Mouse (Mus musculus) CD4-positive helper T cell, adult 2 months (primary cell): ENCODE results near the gene Hand2.

Experiments used
- DNase-seq: peaks from one replicate; pipeline ENCODE4 v3.0.0-alpha.2; 2012; ENCODE audit warnings: low read depth, missing footprints, low spot score

The Hand2 gene

DNA sequence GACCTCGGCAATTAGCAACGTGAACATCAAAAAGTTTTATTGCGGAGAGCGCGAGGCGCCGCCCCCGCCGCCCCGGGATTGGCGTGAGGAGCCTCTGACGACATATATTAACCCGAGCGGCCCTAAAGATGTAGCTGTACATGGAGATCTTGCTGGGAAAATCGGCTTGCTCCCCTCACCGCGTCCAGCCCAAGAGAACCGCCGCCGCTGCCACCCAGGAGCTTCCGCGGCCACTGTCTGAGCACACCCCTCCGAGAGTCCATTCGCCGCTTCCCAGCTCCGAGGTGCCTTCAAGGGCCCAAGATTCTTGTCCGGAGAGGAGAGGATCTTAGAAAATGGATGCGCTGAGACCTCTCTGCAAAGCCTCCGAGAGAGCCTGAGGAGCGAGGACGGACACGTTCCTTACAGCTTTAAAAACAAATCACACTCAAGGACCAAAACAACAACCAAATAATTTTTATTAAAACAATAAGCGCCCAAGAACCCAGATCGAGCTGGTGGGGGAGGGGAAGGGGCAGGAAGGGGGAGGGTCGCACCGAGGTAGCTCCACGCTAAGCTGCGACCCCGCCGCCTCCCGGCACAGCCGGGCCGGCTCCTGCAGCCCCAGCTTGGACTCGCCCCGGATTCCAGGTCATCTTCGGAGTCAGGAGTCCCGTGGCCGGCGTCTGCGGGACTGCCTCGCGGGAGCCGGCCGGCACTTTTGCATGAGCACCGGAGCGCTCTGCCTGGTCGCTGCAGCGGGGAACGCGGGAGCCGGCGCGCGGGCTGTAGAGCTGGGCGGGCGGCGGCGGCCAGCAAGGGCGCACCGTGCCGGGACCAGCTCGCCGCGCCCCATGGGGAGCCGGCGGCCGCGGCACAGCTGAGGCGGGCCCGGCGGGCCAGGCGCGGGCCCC lies at the start of gene Hand2:
Gene Hand2, plus strand, starts transcription at position 133 of the 893 bp plus-strand sequence.
- DNase-seq, result no peak

DNA sequence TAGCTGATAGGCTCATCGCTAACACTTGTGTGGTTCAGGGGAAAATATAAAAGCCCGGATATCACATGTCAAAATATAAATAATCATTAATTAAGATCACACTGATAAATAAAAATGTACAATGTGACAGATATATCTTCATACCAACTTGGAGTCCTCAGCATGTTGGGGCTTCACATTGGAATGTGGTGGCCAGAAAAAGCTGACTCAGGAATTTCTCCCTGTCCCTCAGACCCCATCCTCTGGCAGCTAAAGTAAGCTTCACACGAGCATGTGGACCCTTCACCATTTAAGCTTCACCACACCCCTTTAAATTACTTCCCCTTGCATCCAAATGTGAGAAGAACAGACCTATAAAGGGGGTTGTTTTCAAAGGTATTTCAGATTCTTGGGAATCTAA lies 47.7 kb upstream of the Hand2 start:
- no peak for DNase-seq

DNA sequence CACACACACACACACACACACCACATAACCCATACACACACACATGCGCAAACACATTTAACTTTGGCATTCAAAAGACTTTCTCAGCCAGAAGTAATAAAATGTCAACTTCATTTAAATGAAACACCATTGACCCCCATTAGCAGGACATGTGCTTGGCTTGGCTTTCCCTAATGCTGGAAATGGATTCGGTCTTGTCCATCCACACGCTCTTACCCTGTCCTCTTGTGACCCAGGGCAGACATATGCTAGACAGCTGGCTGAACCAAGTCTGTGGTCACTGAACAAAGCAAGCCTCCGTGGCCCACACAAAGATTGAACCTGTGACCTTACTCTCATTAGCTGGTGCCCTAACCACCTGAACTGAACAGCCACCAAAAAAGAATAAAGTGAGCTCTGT lies 27.3 kb upstream of the Hand2 start:
- no peak for DNase-seq

DNA sequence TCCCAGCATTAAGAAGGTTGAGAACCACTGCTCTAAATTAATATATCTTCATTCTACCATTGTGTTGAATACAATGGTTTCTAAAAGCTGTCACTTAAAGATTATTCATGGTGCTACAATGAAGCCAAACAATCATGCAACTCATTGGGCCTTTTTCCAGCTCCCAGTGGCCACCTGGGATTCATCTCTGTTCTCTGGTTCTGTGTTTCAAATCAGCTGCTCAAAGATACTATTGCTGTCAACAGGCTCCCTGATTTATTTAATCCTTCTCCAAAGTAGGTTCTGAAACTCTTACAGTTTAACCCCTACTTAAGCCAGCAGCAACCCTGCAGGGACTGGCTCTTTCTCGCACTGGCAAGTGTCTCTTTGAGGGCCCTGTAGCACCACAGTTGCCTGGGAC lies 17.3 kb upstream of the Hand2 start:
- no peak for DNase-seq

DNA sequence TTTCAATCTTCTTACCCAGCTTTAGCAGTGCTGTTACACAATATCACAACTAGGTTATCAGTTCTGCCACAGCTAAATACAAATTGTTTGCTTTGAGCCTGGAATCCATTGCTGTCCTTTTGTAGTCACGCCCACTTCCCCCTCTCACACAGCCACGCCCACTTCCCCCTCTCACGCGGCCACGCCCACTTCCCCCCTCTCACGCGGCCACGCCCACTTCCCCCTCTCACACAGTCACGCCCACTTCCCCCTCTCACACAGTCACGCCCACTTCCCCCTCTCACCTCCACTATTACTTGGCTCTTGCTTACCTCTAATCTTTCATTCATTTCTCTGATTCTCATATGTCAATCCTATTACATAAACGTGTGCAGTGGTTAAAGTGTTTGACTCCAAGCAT lies 15.8 kb upstream of the Hand2 start:
- DNase-seq, result peak; percentile 27

DNA sequence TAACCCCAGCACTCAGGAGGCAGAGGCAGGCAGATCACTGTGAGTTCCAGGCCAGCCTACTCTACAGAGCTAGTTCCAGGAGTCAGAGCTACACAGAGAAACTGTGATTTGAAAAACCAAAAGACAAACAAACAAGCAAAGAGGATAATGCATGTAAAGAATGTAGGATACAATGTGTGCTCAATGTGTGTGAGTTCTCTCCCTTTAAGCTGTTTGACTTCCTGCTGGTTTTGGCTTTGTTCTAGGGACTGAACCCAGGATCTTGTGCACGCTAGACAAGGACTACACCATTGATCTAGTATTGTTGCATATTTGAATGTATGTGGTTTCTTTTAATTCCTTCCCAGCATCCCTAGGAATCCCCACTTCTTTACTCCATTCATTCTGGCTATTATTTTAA lies 14.3 kb upstream of the Hand2 start:
- DNase-seq, result no peak

DNA sequence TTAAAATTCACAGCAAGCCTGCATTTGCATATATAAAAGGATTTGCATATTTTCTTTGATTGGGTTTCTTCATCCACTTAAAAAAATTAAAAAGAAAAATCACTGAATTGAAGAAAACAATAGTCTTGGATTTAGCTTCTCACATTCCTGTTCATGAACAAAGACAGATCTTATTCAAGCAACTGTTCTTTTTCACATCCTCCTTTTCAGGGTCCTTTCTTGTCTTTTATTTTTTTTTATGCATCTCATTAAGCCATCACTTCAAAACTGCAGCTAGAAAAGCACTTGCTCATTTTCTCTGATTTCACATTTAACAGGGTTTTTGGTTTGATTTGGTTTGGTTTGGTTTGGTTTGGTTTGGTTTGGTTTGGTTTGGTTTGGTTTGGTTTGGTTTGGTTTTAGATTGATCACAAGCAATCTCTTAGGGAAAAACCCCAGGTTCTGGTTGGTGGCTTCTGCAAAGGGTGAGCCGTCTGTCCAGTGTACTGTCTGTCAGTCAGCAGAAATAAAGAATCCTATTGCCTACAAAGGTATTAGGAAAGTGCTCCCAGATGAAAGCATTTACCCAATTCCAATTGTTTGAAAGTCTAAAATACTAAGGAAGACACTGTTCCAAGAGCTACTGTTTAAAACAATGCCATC lies 10.8 kb upstream of the Hand2 start:
- DNase-seq, result no peak

DNA sequence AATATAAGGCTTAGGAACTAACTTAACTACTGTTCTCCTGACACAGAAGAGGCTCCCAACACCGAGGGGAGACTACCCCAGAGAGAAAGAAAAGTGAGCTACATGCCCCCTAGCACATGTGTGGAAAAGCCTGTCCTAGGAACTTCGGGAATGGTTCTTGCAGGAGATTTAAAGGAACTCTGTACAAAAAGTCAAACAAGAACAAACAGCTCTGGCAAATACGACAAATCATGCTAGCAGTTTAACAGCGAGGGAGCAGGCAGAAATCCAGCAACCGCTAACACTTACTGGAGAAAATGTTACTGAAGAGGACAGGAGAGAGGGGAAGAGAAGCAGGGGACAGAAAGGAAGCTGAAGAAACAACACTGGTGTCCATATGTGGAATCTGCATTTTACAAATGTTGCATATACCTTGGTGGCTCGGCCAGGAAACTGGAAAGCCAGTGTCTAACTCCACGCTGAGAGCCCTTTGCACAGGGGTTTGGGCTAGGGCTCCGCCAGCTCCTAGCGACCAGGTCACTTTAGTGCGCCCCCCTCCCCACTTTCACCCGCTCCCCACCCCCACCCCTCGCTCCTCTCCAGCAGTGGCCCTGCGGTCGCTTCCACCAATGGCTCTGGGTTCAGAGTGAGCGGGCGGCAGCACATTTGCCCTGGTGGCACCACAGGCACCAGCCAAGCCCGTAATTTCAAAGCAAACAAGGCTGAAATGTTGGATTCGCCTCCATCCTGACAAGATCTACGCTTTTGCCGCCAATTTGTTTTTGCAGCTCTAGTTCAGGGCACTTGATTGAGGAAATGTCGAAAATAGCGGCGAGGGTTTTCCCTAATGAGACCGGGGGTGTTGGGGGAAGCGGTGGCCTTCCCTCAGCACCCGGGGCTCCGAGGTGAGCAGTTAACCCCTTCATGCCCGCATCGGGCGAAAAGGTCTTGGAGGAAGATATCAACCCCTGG lies 8.5 kb upstream of the Hand2 start:
- no peak for DNase-seq

DNA sequence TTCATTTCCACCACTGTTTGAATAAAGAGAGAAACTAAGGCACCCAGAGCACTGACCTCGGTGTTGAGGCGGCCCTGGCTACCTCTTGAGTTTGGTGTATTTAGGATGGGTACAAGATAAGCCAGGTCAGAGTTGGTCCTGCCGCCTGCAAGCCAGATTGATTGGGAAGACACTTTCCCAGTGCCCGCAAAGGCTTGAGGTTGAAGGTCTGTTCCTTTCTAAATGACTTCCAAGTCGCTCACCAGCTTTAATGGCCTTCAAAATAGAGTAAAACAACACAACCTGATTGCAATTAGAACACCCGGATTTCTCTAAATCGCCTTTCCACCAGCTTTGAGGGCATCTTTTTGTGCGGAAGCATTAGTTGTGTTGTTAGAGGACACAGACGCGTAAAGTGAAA lies 7.2 kb upstream of the Hand2 start:
- no peak for DNase-seq

DNA sequence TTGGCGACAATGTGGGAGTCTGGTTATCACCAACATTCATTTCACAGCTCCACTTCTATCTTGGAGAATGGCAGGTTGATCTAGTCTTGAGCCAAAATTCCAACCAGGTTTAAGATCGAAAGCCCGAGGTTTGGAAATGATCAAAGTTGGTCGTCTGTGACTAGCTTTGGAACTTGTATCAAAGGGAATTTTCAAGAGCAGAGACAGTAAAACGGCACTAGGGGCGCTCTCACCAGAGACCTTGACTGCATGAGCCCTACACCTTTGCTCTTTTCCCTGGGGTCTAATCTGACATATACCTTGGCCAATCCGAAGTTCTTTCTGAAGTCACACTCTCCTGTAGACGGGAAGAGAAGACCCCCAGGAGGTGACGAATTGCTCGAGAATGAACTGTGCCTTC lies 6.6 kb upstream of the Hand2 start:
- DNase-seq, result no peak

DNA sequence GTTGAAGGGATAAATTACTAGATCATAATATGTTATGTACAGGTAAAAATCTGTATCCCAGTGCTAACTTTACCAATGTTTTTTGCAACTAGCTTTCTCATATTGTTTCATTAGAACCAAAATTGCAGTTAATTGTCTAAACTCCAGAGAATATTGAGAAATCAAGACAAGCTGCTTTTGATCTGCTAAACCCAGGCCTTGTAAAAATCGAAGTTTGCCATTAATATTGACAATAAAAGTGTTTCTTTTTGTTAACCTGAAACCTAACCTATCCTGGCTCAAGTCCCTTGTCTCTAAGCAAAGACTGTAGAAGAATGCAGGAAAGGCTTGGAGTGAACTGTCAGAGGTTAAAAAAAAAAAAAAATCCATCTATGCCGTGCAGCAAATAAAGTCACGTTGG lies 5.3 kb upstream of the Hand2 start:
- no peak for DNase-seq

DNA sequence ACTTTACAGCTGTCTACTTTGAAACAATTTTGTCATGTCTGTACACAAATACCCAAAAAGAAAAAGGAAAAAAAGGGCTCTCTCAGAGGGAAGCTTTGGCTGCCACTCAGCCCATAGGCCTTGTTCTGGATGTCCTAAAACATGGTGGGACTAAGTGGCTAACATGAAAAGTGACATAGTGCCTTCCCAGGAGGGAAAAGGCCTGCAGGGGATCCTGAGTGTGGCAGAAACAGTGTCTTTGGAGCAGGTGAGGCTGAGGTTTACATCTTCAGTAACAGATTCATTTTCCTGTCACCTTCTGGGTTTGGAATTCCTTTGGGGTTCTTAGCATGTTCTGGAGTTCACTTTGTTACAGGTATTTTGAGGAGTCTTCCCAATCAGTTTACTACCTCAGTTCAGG lies 3.7 kb upstream of the Hand2 start:
- no peak for DNase-seq

DNA sequence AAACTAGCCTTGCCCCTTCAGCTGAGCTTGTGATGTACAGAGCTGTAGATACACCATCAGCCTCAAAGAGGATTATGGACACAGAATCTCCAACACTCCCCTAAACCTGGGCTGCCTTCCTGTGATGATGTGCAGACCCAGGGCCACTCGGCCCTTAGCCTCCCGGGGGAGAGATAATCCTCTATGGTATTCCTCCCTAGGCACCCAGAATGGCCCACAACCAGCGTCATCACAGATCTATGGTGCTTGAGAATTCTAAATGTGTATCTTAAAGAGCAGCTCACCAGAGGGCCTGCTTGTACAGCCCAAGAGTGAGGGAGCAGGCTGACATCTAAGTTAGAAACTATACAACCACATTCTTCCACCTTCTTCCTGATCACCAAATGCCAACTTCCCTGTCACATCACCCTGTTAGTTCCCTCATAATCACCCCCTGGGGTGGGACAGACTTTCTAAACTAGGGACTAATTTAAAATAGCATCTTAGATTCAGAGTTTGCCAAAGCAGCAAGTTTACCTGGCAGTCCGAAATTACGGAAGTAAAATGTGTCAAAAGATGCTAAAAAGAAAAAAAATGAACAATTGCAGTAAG lies 2.8 kb upstream of the Hand2 start:
- DNase-seq, result no peak

DNA sequence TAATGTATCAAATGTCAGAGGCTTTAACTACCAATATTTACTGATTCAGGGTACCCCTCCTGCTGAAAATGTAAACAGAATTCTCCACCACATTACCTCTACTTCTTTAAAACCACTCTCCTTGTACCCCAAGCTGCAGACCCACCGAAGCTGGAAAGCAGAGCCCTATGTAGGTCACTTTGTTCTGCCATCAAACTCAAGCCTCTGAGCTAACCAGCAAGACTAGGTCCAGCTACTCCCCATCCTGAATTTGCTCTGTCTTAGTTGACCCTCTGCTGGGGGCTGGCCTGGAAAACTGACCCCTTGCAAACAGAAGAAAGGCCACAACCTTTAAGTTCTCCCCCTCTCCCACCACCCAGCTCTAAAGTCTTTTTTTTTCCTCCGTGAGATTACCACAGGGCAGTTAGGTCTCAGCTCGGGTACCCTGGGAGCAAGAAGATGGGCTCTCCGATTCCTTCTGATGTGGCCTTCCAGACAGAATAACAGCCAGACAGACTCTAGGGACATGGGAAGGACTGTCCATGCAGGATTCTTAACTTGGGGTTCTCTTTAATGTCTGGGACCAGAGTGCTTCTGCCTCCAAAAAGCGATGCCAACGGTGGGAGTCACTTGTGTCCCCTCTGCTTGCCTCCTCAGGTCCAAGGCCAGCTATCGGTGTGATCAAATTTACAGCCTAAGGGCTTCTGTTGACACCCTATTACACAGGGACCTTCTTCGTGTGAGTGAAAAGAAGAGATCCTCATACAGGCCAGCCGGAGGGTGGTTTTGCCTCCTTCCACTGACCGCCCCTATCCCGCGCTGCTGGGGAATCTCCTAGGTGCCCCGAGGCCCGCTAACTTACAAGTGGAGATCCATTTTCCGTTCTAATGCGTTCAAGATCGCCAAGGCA lies 1.4 kb upstream of the Hand2 start:
- DNase-seq, result no peak

DNA sequence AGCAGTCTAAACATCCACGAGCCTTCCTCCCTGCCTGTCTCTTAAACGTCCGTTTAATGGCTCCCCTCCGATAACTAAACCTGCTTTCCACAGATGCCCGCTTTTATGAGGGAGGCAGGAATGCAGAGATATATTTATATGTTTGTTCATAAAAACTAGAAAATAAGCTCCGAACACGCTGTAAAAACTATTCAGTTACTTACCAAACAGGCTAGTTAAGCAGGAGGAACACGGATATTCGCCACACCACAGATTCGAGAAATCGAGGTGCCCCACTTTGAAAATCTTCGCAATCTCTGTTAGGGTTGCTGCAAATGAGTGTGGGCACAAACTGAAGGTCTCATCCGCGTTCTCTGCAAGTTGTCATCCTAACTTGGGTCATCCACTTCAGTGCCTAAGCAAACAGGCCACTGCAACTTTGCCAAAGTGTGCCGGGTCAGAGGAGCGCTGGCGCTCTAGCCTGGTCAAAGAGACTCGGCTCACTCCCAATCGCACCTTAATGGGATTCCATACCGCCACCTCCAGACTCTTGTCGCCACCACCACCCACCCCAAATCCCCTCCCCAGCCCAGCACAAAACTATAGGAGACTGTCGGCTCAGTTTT lies 700 bp upstream of the Hand2 start:
- no peak for DNase-seq

DNA sequence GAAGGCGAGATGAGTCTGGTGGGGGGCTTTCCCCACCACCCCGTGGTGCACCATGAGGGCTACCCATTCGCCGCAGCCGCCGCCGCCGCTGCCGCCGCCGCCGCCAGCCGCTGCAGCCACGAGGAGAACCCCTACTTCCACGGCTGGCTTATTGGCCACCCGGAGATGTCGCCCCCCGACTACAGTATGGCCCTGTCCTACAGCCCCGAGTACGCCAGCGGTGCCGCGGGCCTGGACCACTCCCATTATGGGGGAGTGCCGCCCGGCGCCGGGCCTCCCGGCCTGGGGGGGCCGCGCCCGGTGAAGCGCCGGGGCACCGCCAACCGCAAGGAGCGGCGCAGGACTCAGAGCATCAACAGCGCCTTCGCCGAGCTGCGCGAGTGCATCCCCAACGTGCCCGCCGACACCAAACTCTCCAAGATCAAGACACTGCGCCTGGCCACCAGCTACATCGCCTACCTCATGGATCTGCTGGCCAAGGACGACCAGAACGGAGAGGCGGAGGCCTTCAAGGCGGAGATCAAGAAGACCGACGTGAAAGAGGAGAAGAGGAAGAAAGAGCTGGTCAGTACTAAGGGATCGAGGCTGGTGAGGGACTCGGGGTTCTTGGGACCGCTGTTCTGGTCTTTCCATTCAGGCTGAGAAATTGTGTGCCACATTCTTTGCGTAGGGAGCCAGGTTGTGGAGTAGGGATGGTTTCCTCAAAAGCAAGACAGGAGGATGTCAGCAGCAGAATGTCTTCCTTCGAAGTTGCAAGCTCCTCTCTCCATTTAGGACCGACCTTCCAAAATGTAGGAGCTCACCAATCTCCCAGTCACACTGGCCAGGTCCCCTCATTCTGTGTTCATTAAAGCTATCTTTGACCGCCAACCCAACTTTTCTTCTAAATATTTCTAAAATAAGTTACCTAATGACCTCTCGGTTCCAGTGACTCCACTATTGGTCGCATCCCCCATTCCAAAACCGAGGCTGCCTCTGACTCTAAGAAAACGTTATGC lies 1.4 kb downstream of the Hand2 start:
- no peak for DNase-seq

DNA sequence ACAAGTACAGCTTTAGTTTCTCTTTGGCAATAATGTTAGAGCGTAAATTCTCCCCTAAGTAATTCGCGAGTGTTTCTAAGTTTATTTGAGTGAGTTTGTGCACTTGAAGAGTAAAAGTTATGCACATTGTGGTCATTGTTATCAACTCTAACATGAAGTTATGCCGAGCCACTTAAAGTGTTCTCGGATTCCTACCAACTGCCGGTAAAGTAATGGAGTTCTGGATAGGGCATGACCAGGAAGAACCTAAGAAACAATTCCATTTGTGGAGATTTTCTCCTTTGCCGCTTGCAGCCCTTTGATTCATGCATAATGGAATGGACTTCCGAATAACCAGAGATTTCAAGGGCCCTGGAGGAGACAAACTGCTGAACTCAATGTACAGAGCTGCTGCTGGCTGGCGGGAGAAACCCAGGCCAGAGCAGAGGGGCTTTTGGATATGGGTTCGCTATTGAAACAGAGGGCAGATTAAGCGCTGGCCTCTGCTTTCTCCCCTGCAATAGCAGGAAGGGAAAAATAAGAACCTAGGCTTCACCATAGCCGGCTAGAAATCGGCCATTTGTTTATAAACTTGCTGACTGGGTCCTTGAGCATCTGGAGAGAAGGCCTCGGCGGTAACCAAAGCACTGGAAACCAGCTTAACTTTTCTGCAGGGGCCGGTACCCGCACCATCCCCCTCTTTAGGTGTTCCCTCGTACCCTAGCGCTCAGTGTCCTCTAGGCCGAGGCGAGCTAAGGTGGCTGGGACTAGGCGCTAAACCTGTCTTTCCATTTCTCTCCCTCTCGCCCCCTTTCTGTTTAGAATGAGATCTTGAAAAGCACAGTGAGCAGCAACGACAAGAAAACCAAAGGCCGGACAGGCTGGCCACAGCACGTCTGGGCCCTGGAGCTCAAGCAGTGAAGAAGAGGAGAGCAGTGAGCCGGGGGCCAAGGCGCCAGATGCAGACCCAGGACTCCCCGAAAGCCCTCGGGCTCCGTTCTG lies 2.5 kb downstream of the Hand2 start:
- DNase-seq, result no peak

DNA sequence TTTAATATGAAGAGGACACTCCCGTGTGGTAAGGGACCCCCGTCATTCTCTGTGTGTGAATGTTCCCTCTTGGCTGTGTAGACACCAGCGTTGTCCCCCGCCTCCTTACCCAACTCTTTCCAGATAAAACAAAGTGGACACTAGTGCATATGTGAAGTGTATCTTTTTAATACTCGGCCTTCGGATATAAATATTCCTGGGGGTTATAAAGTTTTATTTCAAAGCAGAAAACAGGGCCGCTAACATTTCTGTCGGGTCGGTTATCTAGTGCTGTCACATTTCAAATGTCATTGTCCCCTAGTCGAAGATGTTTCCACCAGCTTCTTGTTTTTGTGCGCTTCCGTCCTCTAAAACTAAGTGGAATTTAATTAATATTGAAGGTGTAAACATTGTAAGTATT lies 3.3 kb downstream of the Hand2 start:
- DNase-seq, result no peak
